Mouse (Mus musculus) T-helper 1 cell (primary cell): ENCODE measurements at regions not wholly inside any gene's neighbourhood (a gene's known extent, or its start where the extent isn't known, plus 50 kb on each side); places are given as distances from the start of the nearest gene placed in this dataset.
"Not testable (repeated sequence)": the region's sequence is repeated elsewhere in the genome, so short reads cannot be mapped to it uniquely, and the experiment has no call there.

Experiments
- in situ Hi-C: fragments of 300-600 bp; cut with MboI, MseI; formaldehyde crosslinking; loops from one replicate; pipeline ENCODE4 v1.15.1; 2025; ENCODE audit warnings: high pct_unique_total_duplicates

DNA sequence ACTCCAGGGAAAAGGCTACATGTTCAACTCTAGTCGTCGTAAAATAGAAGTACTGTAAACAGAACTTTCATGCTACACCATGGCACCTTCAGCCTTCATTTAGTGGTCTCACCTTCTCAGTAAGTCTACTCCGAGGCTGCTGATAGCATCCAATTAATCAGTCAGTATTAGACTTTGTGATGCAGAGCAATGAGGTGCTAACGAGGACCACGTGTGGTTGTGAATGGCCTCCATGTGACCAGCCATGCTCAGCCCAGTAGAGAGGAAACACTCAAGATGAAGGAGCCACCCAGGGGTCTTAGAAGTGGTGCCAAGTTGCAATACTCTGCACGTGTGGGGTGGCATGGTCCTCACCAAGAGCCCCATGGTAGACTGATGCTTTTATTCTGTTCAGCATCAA is 112.2 kb upstream of the Nt5e start:
- in situ Hi-C loops: no loop called here

GRCm38 (mm10) chr9:88220360-88220759 is 106.6 kb upstream of the Nt5e start:
- in situ Hi-C loops: loop anchor here (10.0 kb wide), 1 partner anchor 496 kb away; no protein-coding TSS in a partner anchor

GRCm38 (mm10) chr9:88221276-88221675 is 105.7 kb upstream of the Nt5e start:
- in situ Hi-C loops: loop anchor here (10.0 kb wide), 1 partner anchor 496 kb away; no protein-coding TSS in a partner anchor

DNA sequence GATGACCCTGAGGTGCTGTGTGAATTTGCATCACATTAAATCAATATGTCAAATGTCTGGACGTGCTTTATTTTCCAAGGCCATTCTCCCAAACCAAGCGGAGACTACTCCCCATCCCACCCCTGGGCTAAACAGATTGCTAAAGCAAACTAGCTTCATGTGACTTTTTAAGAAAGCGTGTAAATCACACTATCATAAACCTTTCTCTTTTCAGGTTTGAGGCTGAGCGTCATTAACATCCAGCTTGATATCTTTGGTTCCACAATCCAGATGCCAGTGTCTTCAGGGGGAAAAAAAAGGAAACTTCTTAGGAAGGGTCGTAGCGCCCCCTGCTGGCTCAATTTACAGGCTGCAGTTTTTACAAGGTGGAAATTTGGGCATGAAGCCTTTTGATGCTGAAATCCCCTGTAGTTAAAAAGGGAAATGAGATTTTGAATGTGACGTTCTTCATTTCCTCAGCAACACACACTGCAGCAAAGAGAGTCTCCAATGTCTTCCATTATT is 105.1 kb upstream of the Nt5e start:
- in situ Hi-C loops: loop anchor here (10.0 kb wide), 1 partner anchor 497 kb away; no protein-coding TSS in a partner anchor

GRCm38 (mm10) chr9:88237126-88237525 is 89.9 kb upstream of the Nt5e start:
- in situ Hi-C loops: no loop called here

- in situ Hi-C loops: no loop called here
Observed at GRCm38 (mm10) chr9:88238346-88238745, 88.7 kb upstream of the Nt5e start.

GRCm38 (mm10) chr9:88240740-88241139 is 86.3 kb upstream of the Nt5e start:
- in situ Hi-C loops: loop anchor here (5.0 to 10.0 kb wide), 2 partner anchors 154 to 297 kb away; no protein-coding TSS in a partner anchor

DNA sequence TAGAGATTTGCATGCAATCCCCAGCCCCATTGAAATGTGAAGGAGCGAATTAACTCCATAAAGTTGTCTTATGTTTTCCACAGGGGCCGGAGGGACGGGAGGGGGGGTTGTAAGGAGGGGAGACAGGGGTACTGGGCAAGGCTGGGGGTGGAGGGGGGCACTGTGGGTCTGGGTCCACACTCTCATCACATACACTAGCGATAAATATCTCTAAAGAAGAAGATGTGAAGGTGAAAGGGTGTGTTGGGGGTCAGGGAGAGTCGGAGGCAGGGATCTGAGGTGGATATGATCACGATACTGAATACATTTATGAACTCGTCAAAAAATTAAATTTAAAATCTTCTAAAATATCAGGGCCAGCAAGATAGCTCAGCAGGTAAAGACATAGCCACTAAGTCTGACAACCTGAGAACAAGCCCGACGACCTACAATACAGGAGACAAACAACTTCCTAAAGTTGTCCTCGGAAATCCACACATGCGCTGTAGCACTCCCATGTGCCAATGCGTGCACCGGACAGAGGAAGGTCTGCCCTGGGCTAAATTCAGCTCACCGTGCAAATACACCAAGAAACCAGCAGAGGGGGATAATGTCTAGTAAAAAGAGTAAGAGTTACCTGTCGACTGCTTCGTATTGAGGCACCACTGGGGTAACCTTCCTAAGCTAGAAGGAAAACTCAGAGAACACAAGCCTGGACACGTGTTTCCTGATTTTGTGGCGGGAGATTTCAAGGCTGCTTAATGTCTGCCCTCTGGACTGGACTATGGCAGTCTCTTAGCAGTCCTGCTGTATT is 85.6 kb upstream of the Nt5e start:
- in situ Hi-C loops: loop anchor here (5.0 to 10.0 kb wide), 2 partner anchors 153 to 296 kb away; no protein-coding TSS in a partner anchor

DNA sequence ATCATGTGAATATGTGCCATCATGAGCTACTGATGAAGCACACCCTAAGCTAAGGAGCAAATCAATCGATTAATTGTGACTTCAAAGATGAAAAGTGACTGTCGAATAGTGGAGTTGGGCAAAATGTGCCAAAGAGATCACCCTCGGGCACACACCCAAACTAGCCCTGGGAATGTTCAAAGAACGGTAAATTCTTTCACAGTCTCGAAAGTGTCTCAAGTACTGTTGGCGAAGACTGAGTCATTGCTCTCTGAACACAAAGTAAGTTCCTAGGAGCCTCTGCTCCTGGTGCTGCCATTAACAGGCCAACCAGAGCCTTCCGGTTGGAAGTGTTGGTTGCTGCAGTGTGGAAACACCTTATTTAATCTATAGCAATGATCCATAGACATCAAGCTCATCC is 84.5 kb upstream of the Nt5e start:
- in situ Hi-C loops: loop anchor here (5.0 to 10.0 kb wide), 2 partner anchors 152 to 295 kb away; no protein-coding TSS in a partner anchor

DNA sequence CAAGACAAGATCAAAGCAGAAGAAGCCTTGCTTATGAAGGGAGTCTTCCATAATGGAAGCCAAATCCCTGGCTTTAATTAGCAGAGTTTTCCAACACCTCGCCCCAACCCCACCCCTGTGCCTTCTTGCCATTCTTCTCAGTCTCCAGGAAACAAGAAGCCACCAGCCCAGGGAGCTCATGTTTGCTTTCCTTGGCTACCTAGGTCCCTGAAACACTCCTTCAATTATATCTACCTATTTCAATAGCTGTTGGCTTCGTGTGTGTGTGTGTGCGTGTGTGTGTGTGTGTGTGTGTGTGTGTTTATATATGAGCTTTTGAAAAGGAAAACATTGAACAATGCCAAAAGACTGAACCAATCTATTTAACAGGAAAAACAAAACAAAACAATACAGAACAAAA is 82.5 kb upstream of the Nt5e start:
- in situ Hi-C loops: loop anchor here (5.0 to 10.0 kb wide), 2 partner anchors 150 to 293 kb away; no protein-coding TSS in a partner anchor

DNA sequence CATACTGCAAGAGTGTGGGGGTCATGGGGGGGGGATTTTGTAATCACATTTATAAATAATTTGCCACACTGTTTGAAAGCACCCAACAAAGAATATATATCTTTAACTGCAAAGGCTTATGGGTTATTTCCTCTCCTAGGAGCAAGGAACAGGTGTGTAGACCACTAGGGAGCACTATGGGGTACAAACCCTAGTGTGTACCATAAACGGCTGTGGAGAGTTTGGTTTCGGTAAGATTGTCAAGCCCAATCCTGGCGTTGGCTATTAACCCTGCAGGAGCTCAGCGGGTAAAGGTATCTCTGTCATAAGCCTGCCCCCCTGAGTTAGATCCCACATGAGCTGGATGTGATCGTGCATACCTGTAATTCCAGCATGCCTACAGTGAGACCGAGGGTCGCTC is 71.0 kb upstream of the Nt5e start:
- in situ Hi-C loops: no loop called here

- in situ Hi-C loops: no loop called here
Observed at GRCm38 (mm10) chr9:88259627-88260026, 67.4 kb upstream of the Nt5e start.

DNA sequence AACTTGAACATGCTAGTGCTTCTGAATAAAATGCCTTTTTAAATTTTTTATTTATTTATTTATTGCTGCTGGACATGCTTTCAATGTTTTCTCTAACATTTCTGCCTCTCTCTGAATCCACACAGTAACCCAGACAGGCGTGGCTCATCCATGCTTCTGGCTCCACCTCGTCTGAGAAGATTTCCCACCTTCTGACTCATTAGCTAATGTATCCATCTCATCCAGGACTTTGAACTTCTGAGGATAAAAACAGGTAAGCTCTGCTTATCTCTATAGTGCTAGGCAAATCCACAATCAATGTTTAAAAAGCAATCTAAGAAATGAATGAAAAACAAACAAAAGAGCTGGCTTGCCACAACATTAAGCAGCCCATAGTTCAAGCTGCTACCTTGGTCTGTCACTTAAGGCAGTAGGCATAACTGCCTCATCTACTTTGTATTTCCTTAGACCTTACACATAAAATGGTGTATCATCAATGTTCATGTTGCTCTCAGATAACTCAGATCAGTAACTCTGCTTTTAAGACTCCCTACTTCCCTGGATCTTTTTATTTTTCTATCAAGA is 66.8 kb upstream of the Nt5e start:
- in situ Hi-C loops: no loop called here

GRCm38 (mm10) chr9:88262461-88262860 is 64.5 kb upstream of the Nt5e start:
- in situ Hi-C loops: no loop called here

DNA sequence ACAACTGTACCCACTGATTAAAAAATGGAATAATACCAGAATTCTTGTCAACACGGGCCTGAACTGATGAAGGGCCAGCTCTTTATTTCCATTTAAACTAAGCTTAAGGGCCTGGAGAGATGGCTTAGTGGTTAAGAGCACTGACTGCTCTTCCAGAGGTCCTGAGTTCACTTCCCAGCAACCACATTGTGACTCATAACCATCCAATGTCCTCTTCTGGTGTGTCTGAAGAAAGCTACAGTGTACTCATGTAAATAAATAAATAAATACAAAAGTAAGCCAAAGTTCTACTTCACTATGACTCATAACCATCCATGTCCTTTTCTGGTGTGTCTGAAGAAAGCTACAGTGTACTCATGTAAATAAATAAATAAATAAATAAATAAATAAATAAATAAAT is 60.7 kb upstream of the Nt5e start:
- in situ Hi-C loops: not testable (repeated sequence)

DNA sequence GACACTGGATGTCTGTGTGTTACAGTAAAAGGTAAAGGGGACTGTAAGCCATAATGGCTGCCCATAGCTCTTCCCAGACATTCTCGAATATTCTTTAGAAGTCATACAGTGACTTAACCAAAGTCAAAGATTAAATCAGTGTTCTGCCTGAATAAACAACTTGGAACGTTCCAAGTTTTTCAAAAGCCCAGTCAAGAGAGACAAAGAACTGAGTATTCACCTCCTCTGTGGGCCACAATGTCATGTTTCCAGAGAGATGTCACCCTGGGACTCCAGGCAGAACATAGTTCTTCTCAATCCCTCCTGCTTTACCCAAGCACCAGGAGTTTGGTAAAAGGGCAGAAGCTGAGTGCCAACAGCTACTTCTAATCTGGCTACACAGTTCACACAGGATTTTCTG is 58.2 kb upstream of the Nt5e start:
- in situ Hi-C loops: no loop called here

- in situ Hi-C loops: no loop called here
Observed at GRCm38 (mm10) chr9:88269216-88269615, 57.8 kb upstream of the Nt5e start.

DNA sequence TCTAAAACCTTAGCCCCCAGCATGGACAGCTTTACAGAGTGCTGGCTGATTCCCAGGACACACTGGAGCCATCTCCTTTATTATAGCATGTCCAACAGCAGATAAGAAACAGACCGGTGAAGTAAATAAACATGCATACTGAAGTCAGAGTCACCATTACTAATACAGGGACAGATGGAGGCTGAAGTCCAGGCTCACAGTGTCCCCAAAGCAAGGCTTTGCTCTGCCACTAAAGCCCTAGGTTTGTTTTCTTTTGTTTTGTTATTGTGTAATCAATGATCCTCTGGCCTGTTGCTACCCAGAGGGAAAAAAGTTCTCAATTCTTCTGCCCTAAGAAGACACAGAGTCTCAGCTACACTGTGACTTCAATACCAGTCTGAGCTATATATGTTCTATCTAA is 56.2 kb upstream of the Nt5e start:
- in situ Hi-C loops: no loop called here

DNA sequence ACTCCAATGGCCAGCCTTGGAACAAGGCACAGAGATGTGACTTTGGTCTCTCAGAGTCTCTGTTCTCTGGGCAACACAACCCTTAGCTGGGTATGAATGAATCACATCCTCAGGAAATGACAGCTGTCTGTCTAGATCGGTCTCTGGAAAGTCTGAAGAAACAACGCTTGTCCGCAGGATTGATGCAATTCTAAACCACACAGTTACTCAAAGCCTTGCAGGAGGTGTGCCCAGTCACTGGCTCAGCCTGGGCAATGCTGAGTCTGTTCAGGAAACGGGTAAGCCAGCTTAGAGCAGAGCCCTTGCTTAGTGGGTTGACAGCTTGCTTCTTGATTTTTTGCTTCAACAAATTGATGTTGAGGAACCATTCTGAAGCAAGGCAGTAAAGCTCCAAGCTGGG is 53.7 kb upstream of the Nt5e start:
- in situ Hi-C loops: no loop called here

- in situ Hi-C loops: no loop called here
Observed at GRCm38 (mm10) chr9:88274040-88274439, 53.0 kb upstream of the Nt5e start.

DNA sequence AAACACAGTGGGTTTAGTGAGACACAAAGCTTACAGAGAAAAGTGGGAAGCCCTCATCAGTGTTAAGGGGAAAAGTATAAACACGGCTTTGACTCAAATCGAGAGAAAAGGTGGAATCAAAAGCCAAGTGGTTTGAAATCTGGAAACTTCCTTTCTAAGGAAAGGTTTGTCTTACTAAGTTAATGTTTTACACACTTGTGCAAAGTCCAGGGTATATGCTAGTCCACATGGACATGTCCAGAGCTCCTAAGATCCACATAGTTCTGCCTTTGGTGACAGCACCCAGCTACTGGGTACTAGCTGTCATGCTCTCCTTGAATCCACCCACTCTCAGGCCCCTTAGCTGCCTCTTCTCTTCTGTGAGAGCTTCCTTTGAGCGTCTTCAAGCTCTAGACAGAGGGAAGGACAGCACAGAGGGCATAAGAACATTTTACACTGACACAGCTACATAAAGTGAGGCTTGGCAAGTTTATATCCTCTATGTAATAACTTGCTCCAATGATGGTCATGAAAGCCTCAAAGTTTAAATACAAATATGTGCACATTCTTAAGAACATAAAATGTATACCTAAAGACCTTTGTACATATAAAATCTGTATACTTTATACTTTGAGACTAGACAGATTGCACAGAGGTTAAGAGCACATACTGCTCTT is 52.2 kb upstream of the Nt5e start:
- in situ Hi-C loops: no loop called here

- in situ Hi-C loops: no loop called here
Observed at GRCm38 (mm10) chr9:88276023-88276568, 50.9 kb upstream of the Nt5e start.
